Mouse (Mus musculus) heart, postnatal 0 days (tissue): ENCODE measurements around the gene Crip1.

Experiments
- CTCF ChIP-seq: IDR thresholded peaks from 2 replicates; pipeline ENCODE4 v1.5.1; 2016; ENCODE audit warnings: antibody characterized with exemption, control low read depth, low read depth
- EP300 ChIP-seq: IDR thresholded peaks from 2 replicates; pipeline ENCODE4 v1.6.1; 2016; ENCODE audit warnings: antibody characterized with exemption, low read depth

GRCm38 (mm10) chr12:113146112-113147057, at the start of gene Crip1:
- TF ChIP-seq CTCF (peak; percentile 72), EP300 (no peak; the same call in 1 of the 2 replicates)
